Mouse (Mus musculus): ENCODE data around the gene L3mbtl3. TPM values are rescaled to one million over a fixed set of nuclear protein-coding genes. Genes with fewer than 3 reads are reported as not detected.

The L3mbtl3 gene
- total RNA-seq (2021) = 10 to 100 TPM; 33.5 to 39.4 TPM

DNA sequence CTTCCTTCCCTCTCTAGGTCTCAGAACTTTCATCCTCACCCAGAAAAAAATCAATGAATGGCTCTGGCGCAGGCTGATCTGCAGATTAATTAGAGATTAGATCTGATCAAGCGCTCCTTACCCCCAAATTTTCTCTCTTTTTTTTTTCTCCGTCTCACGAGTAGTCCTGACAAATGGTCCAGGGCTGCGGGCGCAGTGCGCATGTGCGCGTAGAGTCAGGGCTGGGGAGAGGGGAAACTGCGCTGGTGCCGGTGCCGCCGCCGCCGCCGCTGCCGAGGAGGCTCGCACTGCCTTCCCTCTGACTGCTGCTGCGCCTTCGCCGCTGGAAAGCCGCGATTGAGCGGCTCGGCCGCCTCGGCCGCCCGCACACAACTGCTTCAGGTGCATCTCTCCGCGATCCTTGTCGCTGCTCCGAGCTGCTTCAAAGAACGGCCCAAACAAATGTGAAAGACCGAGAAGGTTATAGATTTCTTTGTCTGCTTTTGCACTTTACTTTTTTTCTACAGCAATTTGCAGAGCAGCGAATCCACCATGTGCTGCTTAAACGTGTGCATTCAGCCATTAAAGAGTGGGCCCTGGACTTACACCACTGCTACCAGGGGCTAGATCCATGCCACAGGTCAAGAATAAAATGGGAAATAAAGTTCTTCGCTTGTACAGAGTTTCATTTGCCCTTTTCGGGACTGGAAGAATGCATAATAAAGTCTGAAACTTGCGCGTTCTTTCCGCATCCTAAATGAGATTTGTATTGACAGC lies at the start of gene L3mbtl3:
L3mbtl3 (minus strand) TSS at position 182 of the 756 bp plus-strand sequence.
- intact Hi-C loops (cut with DNase I) = no loop called here
- DNase-seq (ENCODE audit: extremely low spot score in 1 of 2, low spot score in 2 of 2) = peak; percentile 70 to 92

DNA sequence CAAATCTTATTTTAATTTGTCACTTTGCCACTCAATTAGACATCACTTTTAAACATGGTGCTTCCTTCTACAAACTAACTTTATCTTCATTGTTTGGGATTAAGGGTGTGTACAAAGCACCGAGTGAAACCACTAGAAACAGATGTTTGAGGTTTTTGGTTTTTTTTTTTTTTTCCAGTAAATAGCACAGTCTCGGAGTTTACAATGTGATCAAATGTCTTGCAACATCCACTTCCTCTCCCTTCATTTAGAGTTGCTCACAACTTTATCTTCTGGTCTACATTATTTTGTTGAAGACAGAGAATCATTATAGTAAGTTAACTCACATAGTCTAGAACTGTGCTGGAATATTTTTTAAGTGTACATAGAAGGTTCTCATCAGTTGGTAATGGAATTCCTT lies 45.4 kb upstream of the L3mbtl3 start:
- intact Hi-C loops (cut with DNase I) = no loop called here
- DNase-seq (ENCODE audit: extremely low spot score in 1 of 2, low spot score in 2 of 2) = no peak

GRCm38 (mm10) chr10:26388656-26389055 lies 12.9 kb upstream of the L3mbtl3 start:
- intact Hi-C loops (cut with DNase I) = no loop called here
- DNase-seq (ENCODE audit: extremely low spot score in 1 of 2, low spot score in 2 of 2) = no peak

GRCm38 (mm10) chr10:26377332-26377602 lies 1.5 kb upstream of the L3mbtl3 start:
- DNase-seq (ENCODE audit: extremely low spot score in 1 of 2, low spot score in 2 of 2) = no peak
- intact Hi-C loops (cut with DNase I) = no loop called here

DNA sequence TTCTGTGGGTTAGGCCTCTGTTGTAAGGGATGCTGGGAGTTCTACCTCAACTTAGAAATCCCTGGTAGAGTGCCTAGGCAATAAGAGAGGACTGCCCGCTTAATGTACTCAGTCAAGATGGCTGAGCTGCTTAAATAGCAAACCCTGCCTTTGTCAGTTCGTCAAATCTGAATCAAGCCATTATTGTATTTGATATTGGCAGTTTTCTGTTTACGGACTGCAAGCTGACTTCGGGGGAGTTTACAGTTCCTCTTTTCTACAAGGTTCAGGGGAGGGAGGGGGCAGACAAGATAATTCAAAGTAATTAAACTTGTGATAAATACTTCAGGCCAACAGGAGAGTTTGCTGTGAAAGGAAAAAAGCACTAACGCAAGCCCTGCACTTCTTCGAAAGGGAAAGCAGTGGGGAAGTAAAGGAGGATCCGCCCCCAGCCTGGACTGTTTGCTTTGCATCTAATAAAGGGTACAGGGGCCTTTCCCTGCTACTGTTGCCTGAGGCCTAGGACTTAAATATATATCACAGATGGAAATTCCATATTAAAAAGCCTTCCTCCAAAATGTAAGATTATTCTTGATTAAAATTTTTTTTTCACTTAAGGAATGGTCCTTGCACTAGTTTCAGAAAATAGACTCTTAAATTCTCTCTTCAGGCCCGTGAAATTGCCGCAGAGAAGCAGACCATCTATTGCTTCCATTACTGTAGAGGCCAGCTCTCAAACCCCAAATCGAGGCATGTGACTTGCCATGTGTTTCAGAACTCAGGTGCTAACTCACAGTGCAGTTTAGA lies 968 bp upstream of the L3mbtl3 start:
- intact Hi-C loops (cut with DNase I) = no loop called here
- DNase-seq (ENCODE audit: extremely low spot score in 1 of 2, low spot score in 2 of 2) = no peak

DNA sequence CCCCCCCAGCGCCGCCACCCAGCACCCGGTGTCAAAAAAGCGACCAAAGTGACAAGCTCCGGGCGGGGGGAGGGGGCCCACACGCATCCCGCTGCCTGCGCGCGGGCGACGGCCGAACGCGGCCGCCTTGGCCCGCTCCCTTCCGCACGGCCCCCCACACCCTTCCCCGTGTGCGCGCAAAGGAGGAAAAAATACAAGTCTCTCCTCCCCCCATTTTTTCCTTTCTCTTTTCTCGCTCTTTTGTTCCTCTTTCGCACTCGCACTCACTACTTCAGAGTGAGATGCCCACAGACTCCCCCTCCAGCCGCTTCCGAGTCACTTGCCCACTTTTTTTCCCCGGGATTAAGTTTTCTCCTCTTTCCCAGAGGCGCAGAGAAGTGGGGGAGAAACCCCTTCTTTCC lies 420 bp downstream of the L3mbtl3 start:
- DNase-seq (ENCODE audit: extremely low spot score in 1 of 2, low spot score in 2 of 2) = no peak
- intact Hi-C loops (cut with DNase I) = no loop called here

DNA sequence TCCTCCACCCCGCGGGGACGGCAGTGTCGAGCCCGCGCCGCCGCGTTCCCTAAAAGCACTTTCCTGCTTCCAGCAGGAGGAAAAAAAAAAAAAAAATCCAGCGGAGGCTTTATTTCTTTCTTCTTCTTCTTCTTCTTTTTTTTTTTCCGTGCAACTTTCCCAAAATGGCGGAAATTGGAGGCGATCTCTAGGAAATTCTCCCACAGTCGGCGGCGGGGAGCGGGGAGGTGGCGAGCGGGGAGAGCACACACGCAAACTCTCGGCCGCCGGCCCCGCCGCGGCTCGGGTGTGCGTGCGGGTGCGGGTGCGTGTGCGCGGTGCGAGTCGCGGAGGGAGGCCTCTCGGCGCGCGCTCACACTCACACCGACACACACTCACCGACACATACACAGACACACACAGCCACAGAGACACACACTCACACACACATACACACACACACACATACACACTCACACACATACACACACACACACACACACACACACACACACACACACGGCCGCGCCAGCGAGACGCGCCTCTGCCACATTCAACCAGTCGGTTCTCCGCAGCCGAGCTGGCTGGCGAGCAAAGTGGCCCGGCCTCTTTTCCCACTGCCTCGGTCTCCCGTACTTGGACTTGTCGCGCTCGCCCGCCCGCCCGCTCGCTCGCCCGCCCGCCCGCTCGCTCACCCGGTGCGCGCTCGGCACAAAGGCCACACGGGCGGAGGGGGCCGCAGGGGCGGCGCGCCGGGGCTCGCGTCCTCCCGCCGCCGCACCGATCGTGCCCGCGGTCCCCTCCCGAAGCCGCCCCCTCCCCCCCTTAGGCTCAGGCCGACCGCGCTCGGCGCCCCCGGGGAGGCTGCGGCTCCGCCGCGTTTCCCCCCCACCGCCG lies 1.1 kb downstream of the L3mbtl3 start:
- intact Hi-C loops (cut with DNase I) = loop anchor here (5.0 kb wide), 4 partner anchors 118 to 623 kb away; partner anchors contain the start of gene Arhgap18
- DNase-seq (ENCODE audit: extremely low spot score in 1 of 2, low spot score in 2 of 2) = peak; percentile 36 to 72

DNA sequence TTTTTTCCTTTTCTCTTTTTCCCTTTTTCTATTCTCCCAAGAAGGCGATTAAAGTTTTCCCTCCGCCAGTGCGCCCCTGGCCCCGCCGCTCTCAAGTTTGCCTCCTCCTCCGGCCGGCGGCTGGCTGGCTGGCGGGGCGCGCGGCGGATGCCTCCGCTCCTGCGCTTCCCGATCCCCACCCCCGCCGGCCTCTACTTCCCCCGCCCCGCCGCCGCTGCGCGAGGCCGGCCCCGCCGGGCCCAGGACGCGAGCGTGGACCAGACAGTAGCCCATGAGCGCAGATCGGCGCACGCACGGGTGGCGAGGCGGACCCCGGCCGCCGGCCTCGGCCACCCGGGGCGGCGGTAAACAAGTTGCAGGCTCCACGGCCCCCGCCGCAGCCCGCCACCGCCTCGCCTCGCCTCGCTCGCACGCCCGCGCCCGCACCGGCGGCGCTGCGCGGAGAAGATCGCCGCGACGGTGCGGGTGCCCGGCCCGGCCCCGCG lies 1.8 kb downstream of the L3mbtl3 start:
- intact Hi-C loops (cut with DNase I) = loop anchor here (2.0 to 5.0 kb wide), 6 partner anchors 118 to 623 kb away; partner anchors contain the start of gene Arhgap18
- peak; percentile 16 to 86 for DNase-seq (ENCODE audit: extremely low spot score in 1 of 2, low spot score in 2 of 2)

DNA sequence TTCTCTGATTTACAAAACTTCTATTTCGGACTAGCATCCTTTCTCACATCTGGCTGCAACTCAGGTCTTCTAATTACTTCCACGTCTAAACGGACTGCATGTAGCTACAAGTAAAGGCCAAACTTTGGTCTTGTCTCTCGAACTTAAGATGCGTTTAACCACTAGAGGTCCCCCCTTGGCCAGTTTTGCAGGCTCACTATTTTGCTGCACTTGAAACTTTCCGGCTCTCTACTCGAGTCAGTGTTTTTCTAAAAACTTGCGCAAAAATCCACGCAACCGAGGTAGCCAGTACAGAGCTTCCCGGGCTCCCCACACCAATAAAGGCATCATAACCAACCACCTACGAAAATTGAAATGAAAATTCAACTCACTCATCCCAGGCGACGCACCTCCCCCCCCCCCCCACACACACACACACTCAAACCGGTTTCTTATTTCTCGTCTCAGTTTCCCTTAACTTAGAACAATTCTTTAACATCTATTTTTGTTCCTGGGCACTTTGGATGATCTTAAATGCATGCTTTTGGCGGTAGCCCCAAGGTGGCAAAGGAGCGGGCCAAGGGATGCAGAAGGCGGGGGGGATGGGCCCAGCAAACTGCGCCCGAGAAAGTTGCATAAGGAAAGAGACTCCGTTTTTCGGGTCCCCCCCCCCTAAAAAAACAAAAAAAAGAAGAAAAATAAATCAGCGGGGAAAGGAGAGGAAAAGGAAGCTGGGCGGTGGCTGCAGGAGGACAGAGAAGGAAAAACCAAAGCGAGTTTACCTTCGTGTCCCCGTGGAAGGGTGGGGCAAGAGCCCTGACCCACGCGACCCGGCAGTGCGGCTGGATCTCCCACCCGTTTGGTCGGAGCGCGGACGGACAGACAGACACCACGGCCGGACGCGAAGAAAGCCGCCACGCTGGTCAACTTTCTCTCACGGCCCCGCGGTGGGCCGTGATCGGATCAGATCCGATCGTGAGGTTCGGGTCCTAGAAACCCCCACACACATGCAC lies 2.5 kb downstream of the L3mbtl3 start:
- intact Hi-C loops (cut with DNase I) = loop anchor here (2.0 to 5.0 kb wide), 6 partner anchors 119 to 624 kb away; partner anchors contain the start of gene Arhgap18

GRCm38 (mm10) chr10:26371416-26371815 lies 4.4 kb downstream of the L3mbtl3 start:
- intact Hi-C loops (cut with DNase I) = loop anchor here (5.0 kb wide), 4 partner anchors 121 to 626 kb away; partner anchors contain the start of gene Arhgap18
- DNase-seq (ENCODE audit: extremely low spot score in 1 of 2, low spot score in 2 of 2) = no peak

More for the DNA sequence above, 2.5 kb downstream of the L3mbtl3 start:
- DNase-seq (ENCODE audit: extremely low spot score in 1 of 2, low spot score in 2 of 2) = peak; percentile 81 to 90

DNA sequence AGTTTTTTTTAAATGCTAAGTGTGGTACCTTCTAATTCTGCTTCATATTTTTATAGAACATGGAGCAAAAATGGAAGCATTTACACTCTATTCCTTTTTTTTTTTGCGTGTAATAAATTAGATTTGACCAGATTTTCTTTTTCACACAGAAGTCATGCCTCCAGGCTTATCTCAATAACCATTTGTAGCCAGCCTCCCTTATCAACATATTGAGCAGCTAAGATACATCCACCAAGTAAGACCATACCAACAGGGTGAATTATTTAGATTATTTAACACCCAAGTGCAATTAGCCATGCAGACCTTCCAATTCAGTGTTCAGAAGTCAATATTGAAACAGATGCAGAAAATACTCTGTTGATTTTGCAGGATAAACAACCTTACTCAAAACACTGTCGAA lies 10.8 kb downstream of the L3mbtl3 start:
- no peak for DNase-seq (ENCODE audit: extremely low spot score in 1 of 2, low spot score in 2 of 2)
- intact Hi-C loops (cut with DNase I) = no loop called here

- intact Hi-C loops (cut with DNase I) = no loop called here
- no peak for DNase-seq (ENCODE audit: extremely low spot score in 1 of 2, low spot score in 2 of 2)
These were observed 11.4 kb downstream of the L3mbtl3 start for GRCm38 (mm10) chr10:26364326-26364856.

- intact Hi-C loops (cut with DNase I) = no loop called here
- no peak for DNase-seq (ENCODE audit: extremely low spot score in 1 of 2, low spot score in 2 of 2)
These were observed 12.2 kb downstream of the L3mbtl3 start for GRCm38 (mm10) chr10:26363605-26364004.

DNA sequence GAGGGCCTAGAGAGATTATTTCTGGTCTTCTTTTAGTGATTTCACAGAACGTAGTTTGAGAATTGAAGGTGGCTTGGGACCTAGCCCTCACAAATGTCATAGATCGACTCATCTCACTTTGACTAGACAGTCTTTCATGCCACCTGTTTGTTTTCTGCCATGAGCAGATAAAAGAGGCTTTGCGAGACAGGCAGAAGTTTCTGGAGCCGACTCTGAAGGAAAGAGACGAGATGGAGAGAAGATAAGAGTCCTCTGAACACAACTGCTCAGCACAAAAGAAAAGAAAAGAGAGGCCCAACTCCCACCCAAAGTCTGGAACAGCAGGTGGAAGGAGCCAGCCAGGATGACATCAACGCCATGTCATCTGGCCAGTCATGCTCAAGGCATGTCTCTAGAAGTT lies 17.0 kb downstream of the L3mbtl3 start:
- DNase-seq (ENCODE audit: extremely low spot score in 1 of 2, low spot score in 2 of 2) = no peak
- intact Hi-C loops (cut with DNase I) = no loop called here

GRCm38 (mm10) chr10:26358231-26358630 lies 17.5 kb downstream of the L3mbtl3 start:
- intact Hi-C loops (cut with DNase I) = no loop called here
- DNase-seq (ENCODE audit: extremely low spot score in 1 of 2, low spot score in 2 of 2) = peak in 1 of 2 experiments; percentile 41

GRCm38 (mm10) chr10:26353781-26354180 lies 22.0 kb downstream of the L3mbtl3 start:
- intact Hi-C loops (cut with DNase I) = no loop called here
- no peak for DNase-seq (ENCODE audit: extremely low spot score in 1 of 2, low spot score in 2 of 2)

GRCm38 (mm10) chr10:26351129-26351738 lies 24.5 kb downstream of the L3mbtl3 start:
- intact Hi-C loops (cut with DNase I) = no loop called here
- no peak for DNase-seq (ENCODE audit: extremely low spot score in 1 of 2, low spot score in 2 of 2)
